Mouse (Mus musculus): ENCODE results near the gene Rilp. TPM values are rescaled to one million over a fixed set of nuclear protein-coding genes. Genes with fewer than 3 reads are reported as not detected.
"Not testable (repeated sequence)": the region's sequence is repeated elsewhere in the genome, so short reads cannot be mapped to it uniquely, and the experiment has no call there.

The Rilp gene
- polyA plus RNA-seq, 1 experiment, result 7.1 TPM

DNA sequence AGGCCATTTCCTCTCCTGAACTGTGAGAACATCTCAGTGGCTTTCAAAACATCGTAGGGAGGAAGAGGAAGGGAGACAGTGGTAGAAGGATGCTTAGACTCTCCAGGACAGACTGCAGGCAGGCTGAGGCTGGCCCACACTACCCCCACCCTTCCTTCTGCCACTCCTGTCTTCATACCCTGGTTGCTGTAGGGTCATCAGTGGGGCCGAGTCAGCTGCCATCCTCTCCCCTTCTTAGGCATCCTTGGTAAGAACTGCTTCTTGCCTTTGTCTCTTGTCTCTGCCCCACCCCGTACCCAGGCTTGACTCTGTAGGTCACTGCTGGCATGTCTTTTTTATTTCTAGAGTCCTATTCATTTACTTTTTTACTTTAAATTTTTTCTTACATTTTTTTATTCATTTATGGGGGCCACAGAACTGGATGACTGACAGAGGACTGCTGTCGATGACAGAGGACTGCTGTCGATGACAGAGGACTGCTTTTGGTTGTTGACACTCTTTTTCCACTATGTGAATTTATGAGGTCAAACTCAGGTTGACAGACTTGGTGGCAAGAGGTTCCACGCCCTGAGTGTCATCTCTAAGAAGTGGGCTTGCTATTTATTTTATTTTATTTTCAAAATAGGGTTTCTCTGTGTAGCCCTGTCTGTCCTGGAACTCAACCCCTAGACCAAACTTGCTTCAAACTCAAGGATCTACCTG lies 23.6 kb downstream of the Rilp start:
- no peak for DNase-seq (ENCODE audit: low read depth)

DNA sequence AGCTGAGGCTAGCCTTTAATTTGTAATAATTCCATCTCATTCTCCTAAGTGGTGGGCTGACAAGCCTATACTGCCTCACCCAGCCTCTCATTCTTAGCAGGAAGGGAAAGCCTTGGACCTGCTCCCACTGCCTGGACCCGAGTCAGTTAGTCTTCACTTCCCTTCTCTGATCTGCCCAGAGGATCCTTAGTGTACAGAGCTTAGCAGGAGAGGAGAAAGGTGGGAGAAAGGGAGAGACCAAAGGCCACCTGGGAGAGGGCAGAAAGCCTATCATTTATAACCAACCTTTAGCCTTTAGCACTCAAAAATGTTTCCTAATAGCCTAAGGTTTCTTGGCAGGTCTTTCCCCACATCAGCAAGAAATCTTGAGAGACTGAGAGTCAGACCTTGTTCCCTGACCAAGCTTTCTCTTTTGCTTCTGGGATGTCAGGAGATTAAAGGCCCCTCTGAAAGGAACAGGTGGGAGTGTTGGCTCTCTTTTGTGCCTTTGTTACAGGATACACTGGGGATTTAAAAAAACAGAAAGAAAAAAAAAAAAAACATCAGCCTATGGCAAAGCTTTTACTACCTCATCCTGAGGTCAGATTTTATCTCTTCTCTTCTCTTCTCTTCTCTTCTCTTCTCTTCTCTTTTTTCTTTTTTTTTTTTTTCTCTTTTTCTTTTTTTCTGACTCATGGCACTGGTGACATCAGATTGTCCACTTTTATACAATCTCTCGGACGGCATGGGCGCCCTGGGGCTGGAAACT lies 24.6 kb downstream of the Rilp start:
- DNase-seq (ENCODE audit: low read depth), result no peak

DNA sequence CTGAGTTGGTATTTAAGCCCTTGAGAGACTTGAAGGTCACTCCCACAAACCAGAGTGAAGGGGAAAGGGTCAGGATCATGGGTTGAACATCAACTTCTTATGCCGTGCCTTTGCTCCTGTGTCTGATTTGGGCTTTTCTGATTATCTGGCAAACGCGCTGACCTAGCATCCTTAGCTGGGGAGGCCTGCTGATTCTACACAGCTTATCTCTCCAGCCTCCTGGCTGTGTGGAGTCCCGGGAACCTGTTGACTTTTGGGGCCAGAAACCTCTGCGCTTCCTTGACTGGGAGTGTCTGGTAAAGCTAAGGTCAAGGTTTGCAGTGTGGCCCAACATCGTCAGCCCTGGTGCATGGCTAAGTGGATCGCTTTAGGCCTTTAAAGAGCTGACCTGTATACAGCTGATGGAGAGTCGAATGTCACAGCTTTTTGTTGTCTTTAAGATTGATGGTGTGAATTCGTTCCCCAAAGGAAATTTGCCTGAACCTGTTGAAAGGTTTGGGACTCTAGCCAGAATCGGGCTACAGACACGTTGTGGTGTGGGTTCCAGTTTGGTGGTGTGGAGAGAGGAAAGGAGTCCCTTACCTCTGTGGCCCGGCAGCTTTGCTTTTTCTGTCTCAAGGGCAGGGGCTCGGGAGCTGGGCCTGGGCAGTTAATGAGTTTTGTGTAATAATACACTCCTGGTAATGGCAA lies 25.4 kb downstream of the Rilp start:
- no peak for DNase-seq (ENCODE audit: low read depth)

DNA sequence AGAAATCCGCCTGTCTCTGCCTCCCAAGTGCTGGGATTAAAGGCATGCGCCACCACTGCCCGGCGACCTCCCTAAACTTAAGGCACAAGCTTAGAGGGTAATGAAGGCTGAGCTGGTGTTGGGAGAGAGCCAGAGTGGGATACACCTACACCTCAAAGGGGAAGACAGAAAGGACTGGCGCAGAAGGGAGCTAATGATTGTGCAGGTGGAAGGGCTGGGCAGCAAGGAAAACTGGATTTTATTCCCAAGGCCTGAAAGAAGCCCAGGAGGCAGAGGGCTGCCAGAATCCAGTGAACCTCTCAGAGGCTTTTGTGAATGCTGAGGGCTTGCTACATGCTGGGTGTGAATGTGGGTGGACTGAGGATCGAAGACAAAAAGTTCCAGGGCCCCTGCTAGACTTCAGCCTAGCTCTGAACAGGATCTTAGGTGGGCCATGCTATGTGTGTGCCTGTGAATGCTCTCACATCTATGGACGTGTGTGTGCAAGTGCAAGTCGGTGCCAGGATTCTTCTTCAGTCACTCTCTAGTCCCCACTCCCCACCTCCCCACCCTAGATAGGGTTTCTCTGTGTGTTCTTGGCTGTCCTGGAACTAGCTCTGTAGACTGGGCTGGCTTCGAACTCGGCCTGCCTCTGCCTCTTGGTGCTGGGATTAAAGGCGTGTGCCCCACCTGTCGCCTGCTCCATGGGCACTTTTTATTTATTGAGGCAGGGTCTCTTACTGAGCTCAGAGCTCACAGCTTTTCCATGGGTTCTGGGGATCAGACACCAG lies 26.5 kb downstream of the Rilp start:
- no peak for DNase-seq (ENCODE audit: low read depth)

DNA sequence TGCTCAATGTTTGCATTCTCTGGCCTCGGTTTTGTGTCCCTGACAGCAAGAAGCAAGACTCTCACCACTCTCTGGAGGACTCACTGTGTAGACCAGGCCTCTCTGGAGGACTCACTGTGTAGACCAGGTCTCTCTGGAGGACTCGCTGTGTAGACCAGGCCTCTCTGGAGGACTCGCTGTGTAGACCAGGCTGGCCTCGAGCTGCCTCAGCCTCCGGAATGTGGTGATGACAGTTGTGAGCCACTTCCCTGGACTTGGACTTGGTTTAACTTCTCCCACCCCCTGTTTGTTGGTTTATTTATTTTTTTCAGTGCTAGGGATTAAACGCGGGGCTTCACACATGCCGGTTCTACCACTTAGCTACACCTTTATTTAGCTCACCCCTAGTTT lies 27.1 kb downstream of the Rilp start:
- no peak for DNase-seq (ENCODE audit: low read depth)

DNA sequence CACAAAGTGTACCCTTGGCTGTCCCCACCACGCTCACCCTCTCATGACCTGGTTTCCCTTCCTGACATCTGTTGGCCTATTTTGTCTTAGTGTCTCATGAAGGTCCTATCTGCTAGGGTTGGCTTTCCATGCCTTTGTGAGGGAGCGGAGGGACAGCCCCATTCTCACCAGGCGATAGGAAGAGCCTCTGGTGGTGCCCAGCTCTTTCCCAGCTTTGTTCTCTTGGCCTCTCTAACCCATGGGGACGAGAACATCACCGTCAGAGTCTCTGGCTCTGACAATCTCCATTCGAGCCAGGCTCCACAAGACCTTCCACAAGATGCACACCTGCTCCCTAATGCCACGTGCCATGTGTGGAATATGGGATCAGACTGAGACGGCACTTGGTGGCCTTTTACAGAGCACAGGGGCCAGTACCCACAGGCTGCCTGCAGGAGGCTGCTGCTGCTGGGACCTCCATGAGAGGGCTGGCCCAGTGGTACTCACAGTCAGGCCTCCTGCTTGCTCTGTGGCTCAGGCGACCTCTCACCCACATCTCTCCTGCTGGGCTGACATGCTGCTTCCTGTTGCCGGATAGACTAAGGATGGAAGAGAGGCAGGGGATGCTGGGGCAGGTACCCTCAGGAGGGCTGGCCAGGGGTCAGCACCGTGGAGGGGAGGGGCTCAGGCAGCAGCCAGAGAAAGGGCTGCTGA lies 27.7 kb downstream of the Rilp start:
- no peak for DNase-seq (ENCODE audit: low read depth)

DNA sequence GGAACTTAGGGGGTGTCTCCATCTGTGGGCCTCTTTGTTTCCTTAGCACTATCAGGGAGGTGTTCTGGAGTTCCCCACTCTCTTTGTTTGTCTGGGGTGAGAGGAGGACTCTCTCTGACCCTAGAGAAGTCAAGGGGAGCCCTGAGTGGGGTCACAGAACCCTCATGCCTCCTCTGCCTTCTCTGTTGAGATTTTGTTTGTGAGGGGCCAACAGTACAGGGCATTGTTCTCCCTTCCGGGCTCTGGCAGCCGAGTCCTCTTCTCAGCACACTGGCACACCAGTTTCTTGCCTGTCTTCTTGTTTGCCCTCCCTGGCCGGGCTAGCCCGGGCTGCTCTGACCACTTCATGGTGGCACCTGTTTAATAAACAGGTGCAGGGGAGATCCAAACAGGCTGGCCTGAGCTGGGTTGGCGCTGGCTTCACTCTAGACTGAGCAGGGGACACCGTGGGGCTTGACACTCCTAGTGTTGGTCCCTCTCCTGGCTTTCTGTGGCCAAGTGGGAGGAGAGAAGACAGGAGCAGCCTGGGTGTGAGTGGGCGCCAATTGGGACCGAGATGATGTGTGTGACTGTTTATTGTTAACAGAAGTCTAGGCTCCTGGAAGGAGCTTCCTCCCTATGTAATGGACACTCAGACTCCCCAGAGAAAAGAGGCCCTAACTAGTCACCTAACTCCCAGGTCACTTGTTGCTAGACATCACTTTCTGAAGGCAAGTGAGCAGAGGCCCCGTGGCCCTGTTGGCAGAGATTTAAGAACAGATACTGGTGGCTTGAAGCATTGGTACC lies 28.5 kb downstream of the Rilp start:
- DNase-seq (ENCODE audit: low read depth), result no peak

DNA sequence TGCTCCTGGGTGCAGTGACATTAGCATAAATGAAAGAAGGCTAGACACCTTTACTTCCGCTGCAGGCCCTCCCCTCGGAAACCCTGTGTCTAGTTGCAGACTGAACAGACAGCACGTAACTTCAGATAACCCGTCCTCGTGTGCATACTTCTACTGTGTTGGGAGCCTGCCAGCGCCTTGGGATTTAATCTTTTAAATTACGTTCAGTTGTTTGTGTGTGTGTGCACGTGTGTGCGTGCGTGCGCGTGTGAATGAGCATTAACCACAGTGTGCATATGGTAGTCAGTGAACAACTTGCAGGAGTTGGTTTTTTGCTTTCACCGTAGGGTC lies 29.0 kb downstream of the Rilp start:
- no peak for DNase-seq (ENCODE audit: low read depth)

DNA sequence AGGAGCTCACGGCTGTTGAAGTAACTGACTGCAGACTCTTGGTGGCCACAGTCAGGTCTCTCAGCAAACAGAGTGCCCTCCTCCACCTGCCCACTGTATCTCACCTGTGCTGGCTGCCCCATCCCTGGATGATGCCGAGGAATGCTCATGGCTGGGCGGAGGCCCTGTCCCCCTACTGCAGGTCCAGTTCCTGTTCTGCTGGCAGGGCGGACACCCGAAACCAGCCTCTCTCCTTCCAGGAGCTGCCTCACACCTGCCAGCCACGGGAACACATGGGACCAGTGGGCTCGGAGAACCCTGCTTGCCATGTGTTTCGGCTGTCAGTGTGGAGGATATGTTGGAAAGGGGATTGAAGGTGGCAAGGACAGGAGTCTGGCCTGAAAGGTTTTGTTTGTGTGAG lies 30.3 kb downstream of the Rilp start:
- no peak for DNase-seq (ENCODE audit: low read depth)

DNA sequence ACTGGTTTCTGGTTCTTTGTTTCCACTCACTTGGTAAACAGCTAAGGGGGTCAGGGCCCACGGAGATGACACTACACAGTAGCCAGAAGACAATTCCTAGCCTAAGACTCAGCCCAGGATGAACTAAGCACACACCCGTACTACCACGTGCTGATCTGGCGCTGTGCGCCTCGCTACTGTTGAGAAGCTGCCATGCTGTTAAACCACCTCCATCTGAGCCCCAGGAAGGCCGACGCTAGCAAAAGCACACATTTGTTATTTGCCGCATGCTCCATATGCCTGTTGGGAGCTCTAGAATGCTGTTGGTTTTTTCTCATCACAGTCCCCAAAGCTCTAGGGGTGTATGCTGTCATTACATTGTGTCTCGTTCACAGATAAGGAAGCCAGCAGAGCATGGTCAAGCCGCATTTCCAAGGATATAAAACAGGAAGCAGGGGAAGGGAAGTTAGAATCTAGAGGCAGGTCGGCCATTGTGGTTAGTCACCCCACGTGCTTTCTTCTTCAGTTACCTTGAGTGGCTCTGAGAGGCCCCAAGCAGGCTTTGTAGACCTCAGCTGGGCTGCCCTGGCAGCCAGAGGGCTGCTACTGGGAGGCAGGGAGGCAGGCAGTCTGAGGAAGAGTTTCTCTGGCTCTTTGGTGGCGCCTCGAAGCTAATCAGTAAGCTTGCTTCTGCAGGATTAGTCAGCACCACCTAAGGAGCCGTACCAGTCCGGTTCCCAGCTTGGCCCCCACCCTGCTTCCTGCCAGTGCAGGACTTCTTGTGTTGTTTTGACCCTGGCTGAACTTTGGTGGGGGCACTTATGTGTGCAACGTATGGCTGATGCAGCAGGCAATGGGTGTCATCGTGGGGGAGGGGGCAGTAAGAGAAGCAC lies 31.1 kb downstream of the Rilp start:
- no peak for DNase-seq (ENCODE audit: low read depth)

DNA sequence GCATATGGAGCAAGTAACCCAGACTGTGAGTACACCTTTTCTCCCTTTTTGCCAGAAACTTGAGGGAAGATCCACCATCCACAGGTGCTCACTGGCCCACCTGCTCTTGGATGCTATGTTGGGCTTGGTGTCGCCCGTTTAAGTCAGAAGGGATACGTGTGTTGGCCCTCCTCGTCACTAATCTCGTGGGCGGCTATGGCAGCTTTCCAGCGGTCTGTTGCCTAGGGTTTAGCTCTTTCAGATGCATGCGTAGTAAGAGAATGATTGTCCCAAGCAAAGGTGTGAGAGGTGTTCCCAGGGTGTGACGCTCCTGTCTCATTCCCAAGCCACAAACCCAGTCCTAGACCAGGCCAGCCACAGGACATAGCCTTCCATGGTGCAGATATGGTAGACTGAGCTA lies 34.8 kb downstream of the Rilp start:
- no peak for DNase-seq (ENCODE audit: low read depth)

DNA sequence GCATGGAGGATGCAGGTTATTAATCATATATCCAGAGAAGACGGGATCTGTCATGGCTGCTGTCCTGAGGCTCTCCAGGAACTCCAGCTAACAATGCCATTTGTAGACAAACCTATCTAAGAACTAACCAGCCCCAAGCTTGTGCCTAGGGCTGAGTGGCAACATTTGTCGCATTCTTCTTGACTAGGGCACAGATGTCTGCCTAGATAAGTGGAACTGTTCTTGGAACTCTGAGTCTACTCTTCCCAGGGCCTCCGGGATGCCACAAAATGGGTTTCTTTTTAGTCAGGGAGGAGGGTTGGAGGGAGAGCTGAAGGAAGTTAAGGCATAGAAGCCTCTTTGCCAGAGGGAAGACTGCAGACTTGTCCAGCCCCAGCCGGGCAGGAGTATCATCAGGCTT lies 36.2 kb downstream of the Rilp start:
- DNase-seq (ENCODE audit: low read depth), result no peak

DNA sequence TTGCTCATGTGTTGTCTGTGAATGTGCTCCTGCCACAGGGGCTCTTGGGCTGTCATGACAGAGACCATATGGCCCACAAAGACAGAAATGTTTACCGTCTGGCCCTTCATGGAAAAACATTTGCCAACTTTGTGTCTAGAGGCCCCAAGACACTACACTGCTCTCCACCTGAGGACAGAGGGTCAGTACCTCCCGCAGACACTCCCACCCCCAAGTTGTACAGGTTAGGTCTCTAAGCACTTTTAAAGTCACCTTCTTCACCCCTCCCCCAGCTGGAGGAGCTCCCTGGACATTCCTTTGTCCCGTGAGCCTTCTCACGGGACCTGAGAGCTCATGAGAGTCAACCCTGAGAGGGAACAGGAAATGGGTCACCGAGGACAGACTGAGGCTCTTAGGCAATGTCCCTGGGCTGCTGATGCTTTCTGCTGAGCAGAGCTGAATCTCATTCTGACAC lies 39.8 kb downstream of the Rilp start:
- no peak for DNase-seq (ENCODE audit: low read depth)

DNA sequence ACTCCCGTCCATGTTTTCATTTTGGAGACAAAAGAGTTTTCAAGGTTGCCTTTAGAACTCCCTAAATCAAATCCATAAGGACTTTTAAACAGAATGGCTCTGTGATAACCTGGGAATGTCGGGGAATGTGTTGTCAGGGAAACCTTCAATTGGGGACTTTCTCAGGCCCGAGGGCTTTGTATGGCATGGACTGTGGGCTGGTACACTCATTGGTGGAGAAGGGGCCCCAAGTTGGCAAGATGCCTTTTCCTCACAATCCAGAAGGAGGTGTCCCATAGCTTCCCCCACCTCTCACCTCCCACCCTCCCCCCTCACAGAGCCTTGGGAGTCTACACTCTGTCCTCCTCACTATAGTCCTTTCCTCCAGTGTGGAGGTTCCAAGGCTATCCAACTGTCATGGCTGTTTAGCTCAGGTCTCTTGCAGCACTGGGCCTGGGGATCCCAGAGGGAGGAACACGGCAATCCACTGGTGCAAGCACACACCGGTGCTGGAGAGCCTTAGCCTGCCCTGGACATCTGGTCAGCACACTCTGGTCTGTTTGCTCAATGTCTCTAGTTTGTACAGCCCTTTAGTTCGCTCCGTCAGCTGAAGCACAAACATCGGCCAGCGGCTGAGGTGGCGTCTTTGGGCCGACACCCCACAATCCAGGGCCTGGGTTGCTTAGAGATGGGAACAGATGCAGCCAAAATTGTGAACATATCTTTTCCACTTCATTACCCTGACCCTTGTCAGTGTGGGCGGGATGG lies 40.5 kb downstream of the Rilp start:
- no peak for DNase-seq (ENCODE audit: low read depth)

DNA sequence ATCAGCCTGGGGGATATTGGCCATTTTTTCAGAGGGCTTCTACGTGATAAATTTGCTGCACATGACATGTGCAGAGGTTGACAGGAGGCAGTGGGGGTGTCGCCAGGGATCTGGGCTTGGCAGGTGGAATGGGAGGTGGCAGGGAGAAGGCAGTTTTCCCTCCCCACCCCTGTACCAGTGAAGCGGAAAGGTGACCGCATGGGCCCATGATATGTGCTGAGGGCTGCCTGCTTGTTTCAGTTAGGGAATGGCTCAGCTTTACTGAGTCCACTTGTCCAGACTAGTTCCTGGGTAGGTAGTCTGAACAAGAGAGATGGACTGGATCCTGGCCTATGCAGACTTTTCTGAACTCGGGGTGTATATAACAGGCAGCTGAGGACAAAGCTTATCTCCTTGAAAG lies 41.4 kb downstream of the Rilp start:
- no peak for DNase-seq (ENCODE audit: low read depth)

DNA sequence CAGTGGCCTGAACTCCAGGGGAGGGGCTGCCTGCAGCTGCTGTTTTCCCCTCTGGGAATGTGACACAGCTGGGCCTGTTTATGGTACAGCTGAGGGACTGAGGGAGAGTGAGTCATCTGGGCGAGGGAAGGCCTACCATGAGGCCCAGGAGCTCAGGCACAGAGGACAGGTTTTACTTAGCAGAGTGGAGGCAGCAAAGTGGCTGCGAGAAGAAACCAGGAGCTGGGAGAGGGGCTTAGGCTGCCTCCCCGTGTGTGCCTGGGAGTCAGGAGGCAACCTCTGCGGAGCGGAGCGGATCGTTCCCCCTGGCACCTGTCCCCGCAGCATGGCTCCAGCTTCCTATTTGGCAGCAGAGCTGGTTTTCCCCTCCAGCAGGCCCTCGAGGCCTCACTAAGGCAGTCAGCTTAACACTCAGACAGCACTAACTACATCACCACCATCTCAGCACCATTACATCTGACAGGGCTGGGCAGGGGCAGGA lies 42.1 kb downstream of the Rilp start:
- DNase-seq (ENCODE audit: low read depth), result no peak

DNA sequence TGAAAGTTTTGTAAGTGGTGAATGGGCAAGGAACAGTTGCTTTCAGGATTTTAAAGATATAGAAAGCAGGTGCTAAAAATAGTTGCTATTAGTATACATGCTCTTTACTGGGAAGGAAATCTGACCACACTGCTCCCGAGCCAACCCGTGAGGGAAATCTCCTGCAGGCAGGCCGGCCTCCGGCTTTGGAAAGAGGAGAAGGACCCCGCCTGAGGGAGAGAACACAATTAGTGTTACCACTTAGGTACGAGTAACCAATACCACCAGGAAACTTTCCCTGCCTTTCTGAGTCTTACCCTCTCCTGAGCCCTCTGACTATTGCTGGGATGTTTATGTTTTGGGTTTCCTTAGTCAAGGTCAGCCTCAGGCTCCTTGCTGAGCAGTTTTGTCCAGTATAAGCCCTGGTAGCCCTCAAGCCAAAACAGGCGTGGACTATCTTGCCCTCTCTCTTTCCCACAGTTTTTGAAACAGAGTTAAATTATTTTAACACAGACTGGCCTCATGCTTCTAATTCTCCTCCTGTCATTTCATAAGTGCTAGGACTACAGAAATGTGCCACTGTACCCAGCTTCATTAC lies 43.1 kb downstream of the Rilp start:
- no peak for DNase-seq (ENCODE audit: low read depth)

DNA sequence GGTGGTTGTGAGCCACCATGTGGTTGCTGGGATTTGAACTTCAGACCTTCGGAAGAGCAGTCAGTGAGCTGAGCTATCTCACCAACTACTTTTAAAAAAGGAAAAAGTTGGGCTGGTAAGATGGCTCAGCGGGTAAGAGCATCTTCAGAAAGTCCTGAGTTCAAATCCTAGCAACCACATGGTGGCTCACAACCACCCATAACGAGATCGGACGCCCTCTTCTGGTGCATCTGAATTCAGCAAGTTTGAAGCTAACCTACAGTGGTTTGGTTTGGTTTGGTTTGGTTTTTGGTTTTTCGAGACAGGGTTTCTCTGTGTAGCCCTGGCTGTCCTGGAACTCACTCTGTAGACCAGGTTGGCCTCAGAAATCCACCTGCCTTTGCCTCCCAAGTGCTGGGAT lies 46.1 kb downstream of the Rilp start:
- not testable (repeated sequence) for DNase-seq (ENCODE audit: low read depth)

DNA sequence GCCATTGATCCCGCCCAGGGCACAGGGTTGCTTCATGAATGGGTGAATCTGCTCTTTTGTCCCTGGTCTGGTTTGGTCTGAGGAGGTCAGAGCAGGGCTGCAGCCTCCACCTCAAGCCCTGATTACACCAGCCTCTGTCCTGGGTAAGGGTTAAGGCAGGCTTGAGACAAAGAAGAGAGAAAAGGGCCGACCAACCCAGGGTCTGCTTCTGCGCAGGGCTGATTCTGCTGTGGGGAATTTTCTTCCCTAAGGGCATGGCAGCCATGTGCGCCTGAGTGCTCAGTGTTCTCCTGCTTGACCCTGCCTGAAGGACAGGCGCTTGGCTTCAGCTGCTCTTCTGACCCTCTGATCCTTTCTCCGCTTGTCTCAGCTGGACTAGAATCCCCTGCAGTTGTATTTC lies 47.2 kb downstream of the Rilp start:
- DNase-seq (ENCODE audit: low read depth), result no peak

Measured in gonadal fat pad, adult 2 months (tissue).